Mouse (Mus musculus) left cerebral cortex, adult 18-20 months (tissue): ENCODE measurements around the gene Ptpn1. TPM values are rescaled to one million over a fixed set of nuclear protein-coding genes. Genes with fewer than 3 reads are reported as not detected.

Experiments used
- DNase-seq, 2 experiments: peaks; one replicate each; pipeline ENCODE4 v3.0.0; 2021 to 2022; ENCODE audit warnings: low spot score in 2 of 2, mixed read lengths in 1 of 2
- total RNA-seq, 2 experiments: library from RNA; stranded (reverse); gene quantifications; 2 replicates each; pipeline ENCODE4 v1.2.3; 2021

Gene Ptpn1
- total RNA-seq, 2 experiments from 2014 or later = 60.8 to 62.7 TPM

- DNase-seq = no peak
Measured at GRCm38 (mm10) chr2:168003431-168003830, 71.6 kb downstream of the Ptpn1 start.

- DNase-seq = no peak
Measured at GRCm38 (mm10) chr2:168004369-168004768, 72.5 kb downstream of the Ptpn1 start.

- DNase-seq = no peak
Measured at GRCm38 (mm10) chr2:168005005-168005404, 73.1 kb downstream of the Ptpn1 start.

GRCm38 (mm10) chr2:168005616-168006015, 73.8 kb downstream of the Ptpn1 start:
- DNase-seq = no peak

GRCm38 (mm10) chr2:168006489-168006888, 74.6 kb downstream of the Ptpn1 start:
- no peak for DNase-seq

GRCm38 (mm10) chr2:168008132-168008531, 76.3 kb downstream of the Ptpn1 start:
- DNase-seq = no peak

GRCm38 (mm10) chr2:168009936-168010668, 78.2 kb downstream of the Ptpn1 start, which contains the start of gene Ripor3:
Gene Ripor3, minus strand, starts transcription at chr2:168010618.
- DNase-seq = peak; percentile 24 to 34

GRCm38 (mm10) chr2:168010893-168011292, 79.0 kb downstream of the Ptpn1 start:
- no peak for DNase-seq

GRCm38 (mm10) chr2:168016951-168017391, 85.1 kb downstream of the Ptpn1 start:
- DNase-seq = peak; percentile 51 to 74

GRCm38 (mm10) chr2:168019201-168019715, 87.4 kb downstream of the Ptpn1 start:
- no peak for DNase-seq

- no peak for DNase-seq
Measured at GRCm38 (mm10) chr2:168023763-168024402, 92.0 kb downstream of the Ptpn1 start.

GRCm38 (mm10) chr2:168025174-168025573, 93.3 kb downstream of the Ptpn1 start:
- DNase-seq = peak; percentile 61 to 74

GRCm38 (mm10) chr2:168025882-168026281, 94.0 kb downstream of the Ptpn1 start:
- DNase-seq = no peak

- no peak for DNase-seq
Measured at GRCm38 (mm10) chr2:168026467-168026866, 94.6 kb downstream of the Ptpn1 start.

GRCm38 (mm10) chr2:168028376-168028775, 96.5 kb downstream of the Ptpn1 start:
- DNase-seq = no peak

Other genes starting within 250 kb of the Ptpn1 start
- 10 to 100 TPM; 15.9 to 17.3 TPM for gene Cebpb, start 243.1 kb upstream of the Ptpn1 start, total RNA-seq
- 10 to 100 TPM; 43.3 to 44.4 TPM for gene Tmem189, start 242.2 kb upstream of the Ptpn1 start, total RNA-seq
- under 1 TPM; 0.33 to 0.59 TPM for gene Ripor3, start 78.6 kb downstream of the Ptpn1 start, total RNA-seq
- gene Pard6b, start 148.9 kb downstream of the Ptpn1 start, total RNA-seq = 1 to 10 TPM; 5.5 to 5.7 TPM